Mouse (Mus musculus): ENCODE data around the gene Pde10a. TPM values are rescaled to one million over a fixed set of nuclear protein-coding genes. Genes with fewer than 3 reads are reported as not detected.

The Pde10a gene
- polyA plus RNA-seq, 1 experiment = 1.5 TPM

GRCm38 (mm10) chr17:8936603-8937002 is 411.4 kb downstream of the Pde10a start:
- H3K4me3 ChIP-seq (ENCODE audit: extremely low read depth, insufficient read depth, insufficient read length) = no peak overlapping the region

GRCm38 (mm10) chr17:8951588-8951987 is 426.4 kb downstream of the Pde10a start:
- H3K27me3 ChIP-seq (ENCODE audit: control insufficient read depth, insufficient read depth, low read length) = no peaks in the 10 kb centered on the region
- H3K27ac ChIP-seq (ENCODE audit: insufficient read depth, low read length) = no peak overlapping the region
- no peaks in the 10 kb centered on the region for H3K36me3 ChIP-seq (ENCODE audit: control insufficient read depth, insufficient read depth, low read length)
- H3K4me1 ChIP-seq (ENCODE audit: control insufficient read depth, insufficient read depth, insufficient read length) = no peaks in the 10 kb centered on the region
- H3K4me3 ChIP-seq (ENCODE audit: extremely low read depth, insufficient read depth, insufficient read length) = no peak overlapping the region
- TF ChIP-seq CTCF (IDR thresholded peaks at IDR 0.05; ENCODE audit: extremely low read depth, insufficient read depth, insufficient read length, insufficient replicate concordance) (no peak), POLR2A (IDR thresholded peaks at IDR 0.05; ENCODE audit: low read depth, low read length) (no peak)
- DNase-seq (ENCODE audit: low read depth in 1 of 2, low spot score in 2 of 2) = no peak
- 88% methylated on average over 5 of the region's 5 CpGs for WGBS

More at GRCm38 (mm10) chr17:8936603-8937002, 411.4 kb downstream of the Pde10a start:
- no peaks in the 10 kb centered on the region for H3K27me3 ChIP-seq (ENCODE audit: control insufficient read depth, insufficient read depth, low read length)
- DNase-seq (ENCODE audit: low read depth in 1 of 2, low spot score in 2 of 2) = no peak
- no peaks in the 10 kb centered on the region for H3K36me3 ChIP-seq (ENCODE audit: control insufficient read depth, insufficient read depth, low read length)
- H3K4me1 ChIP-seq (ENCODE audit: control insufficient read depth, insufficient read depth, insufficient read length) = no peaks in the 10 kb centered on the region
- WGBS = 4% methylated on average over 4 of the region's 4 CpGs
- no peak for TF ChIP-seq POLR2A (IDR thresholded peaks at IDR 0.05; ENCODE audit: low read depth, low read length)
- no peak overlapping the region for H3K27ac ChIP-seq (ENCODE audit: insufficient read depth, low read length)

- Histone ChIP-seq H3K4me1 (ENCODE audit: control insufficient read depth, insufficient read depth, insufficient read length) (no peaks in the 10 kb centered on the region), H3K27ac (ENCODE audit: insufficient read depth, low read length) (no peak overlapping the region), H3K36me3 (ENCODE audit: control insufficient read depth, insufficient read depth, low read length) (no peaks in the 10 kb centered on the region), H3K27me3 (ENCODE audit: control insufficient read depth, insufficient read depth, low read length) (no peaks in the 10 kb centered on the region), H3K4me3 (ENCODE audit: extremely low read depth, insufficient read depth, insufficient read length) (no peak overlapping the region)
- no peak for DNase-seq (ENCODE audit: low read depth in 1 of 2, low spot score in 2 of 2)
- TF ChIP-seq POLR2A (IDR thresholded peaks at IDR 0.05; ENCODE audit: low read depth, low read length) (no peak), CTCF (IDR thresholded peaks at IDR 0.05; ENCODE audit: extremely low read depth, insufficient read depth, insufficient read length, insufficient replicate concordance) (no peak)
- WGBS = 92% methylated on average over 8 of the region's 8 CpGs
Observed at GRCm38 (mm10) chr17:8952951-8953350, 427.8 kb downstream of the Pde10a start.

GRCm38 (mm10) chr17:8958125-8958524 is 433.0 kb downstream of the Pde10a start:
- TF ChIP-seq POLR2A (IDR thresholded peaks at IDR 0.05; ENCODE audit: low read depth, low read length) = no peak
- TF ChIP-seq CTCF (IDR thresholded peaks at IDR 0.05; ENCODE audit: extremely low read depth, insufficient read depth, insufficient read length, insufficient replicate concordance) = no peak
- no peak for DNase-seq (ENCODE audit: low read depth in 1 of 2, low spot score in 2 of 2)
- H3K36me3 ChIP-seq (ENCODE audit: control insufficient read depth, insufficient read depth, low read length) = no peaks in the 10 kb centered on the region
- no peak overlapping the region for H3K27ac ChIP-seq (ENCODE audit: insufficient read depth, low read length)
- no peak overlapping the region for H3K4me3 ChIP-seq (ENCODE audit: extremely low read depth, insufficient read depth, insufficient read length)
- H3K27me3 ChIP-seq (ENCODE audit: control insufficient read depth, insufficient read depth, low read length) = no peaks in the 10 kb centered on the region
- WGBS = 92% methylated on average over 6 of the region's 6 CpGs
- no peaks in the 10 kb centered on the region for H3K4me1 ChIP-seq (ENCODE audit: control insufficient read depth, insufficient read depth, insufficient read length)

GRCm38 (mm10) chr17:8960386-8960785 is 435.2 kb downstream of the Pde10a start:
- Histone ChIP-seq H3K27me3 (ENCODE audit: control insufficient read depth, insufficient read depth, low read length) (no peaks in the 10 kb centered on the region), H3K4me3 (ENCODE audit: extremely low read depth, insufficient read depth, insufficient read length) (no peak overlapping the region), H3K36me3 (ENCODE audit: control insufficient read depth, insufficient read depth, low read length) (no peaks in the 10 kb centered on the region), H3K27ac (ENCODE audit: insufficient read depth, low read length) (no peak overlapping the region), H3K4me1 (ENCODE audit: control insufficient read depth, insufficient read depth, insufficient read length) (no peaks in the 10 kb centered on the region)
- TF ChIP-seq CTCF (IDR thresholded peaks at IDR 0.05; ENCODE audit: extremely low read depth, insufficient read depth, insufficient read length, insufficient replicate concordance) (no peak), POLR2A (IDR thresholded peaks at IDR 0.05; ENCODE audit: low read depth, low read length) (no peak)
- 93% methylated on average over 4 of the region's 4 CpGs for WGBS
- no peak for DNase-seq (ENCODE audit: low read depth in 1 of 2, low spot score in 2 of 2)

GRCm38 (mm10) chr17:8961097-8961496 is 435.9 kb downstream of the Pde10a start:
- TF ChIP-seq POLR2A (IDR thresholded peaks at IDR 0.05; ENCODE audit: low read depth, low read length) (no peak), CTCF (IDR thresholded peaks at IDR 0.05; ENCODE audit: extremely low read depth, insufficient read depth, insufficient read length, insufficient replicate concordance) (no peak)
- H3K27ac ChIP-seq (ENCODE audit: insufficient read depth, low read length) = no peak overlapping the region
- WGBS = 91% methylated on average over 5 of the region's 5 CpGs
- no peak overlapping the region for H3K4me3 ChIP-seq (ENCODE audit: extremely low read depth, insufficient read depth, insufficient read length)
- no peaks in the 10 kb centered on the region for H3K27me3 ChIP-seq (ENCODE audit: control insufficient read depth, insufficient read depth, low read length)
- H3K36me3 ChIP-seq (ENCODE audit: control insufficient read depth, insufficient read depth, low read length) = no peaks in the 10 kb centered on the region
- no peak for DNase-seq (ENCODE audit: low read depth in 1 of 2, low spot score in 2 of 2)
- no peaks in the 10 kb centered on the region for H3K4me1 ChIP-seq (ENCODE audit: control insufficient read depth, insufficient read depth, insufficient read length)

- Histone ChIP-seq H3K4me1 (ENCODE audit: control insufficient read depth, insufficient read depth, insufficient read length) (no peaks in the 10 kb centered on the region), H3K27me3 (ENCODE audit: control insufficient read depth, insufficient read depth, low read length) (no peaks in the 10 kb centered on the region), H3K27ac (ENCODE audit: insufficient read depth, low read length) (no peak overlapping the region), H3K36me3 (ENCODE audit: control insufficient read depth, insufficient read depth, low read length) (no peaks in the 10 kb centered on the region), H3K4me3 (ENCODE audit: extremely low read depth, insufficient read depth, insufficient read length) (no peak overlapping the region)
- TF ChIP-seq POLR2A (IDR thresholded peaks at IDR 0.05; ENCODE audit: low read depth, low read length) (no peak), CTCF (IDR thresholded peaks at IDR 0.05; ENCODE audit: extremely low read depth, insufficient read depth, insufficient read length, insufficient replicate concordance) (no peak)
- 88% methylated on average over 14 of the region's 14 CpGs for WGBS
- DNase-seq (ENCODE audit: low read depth in 1 of 2, low spot score in 2 of 2) = no peak
Observed at GRCm38 (mm10) chr17:8961644-8962043, 436.5 kb downstream of the Pde10a start.
